Comparison of ENCODE assay signal across 8 mouse cellular contexts in the genomic region with DNA sequence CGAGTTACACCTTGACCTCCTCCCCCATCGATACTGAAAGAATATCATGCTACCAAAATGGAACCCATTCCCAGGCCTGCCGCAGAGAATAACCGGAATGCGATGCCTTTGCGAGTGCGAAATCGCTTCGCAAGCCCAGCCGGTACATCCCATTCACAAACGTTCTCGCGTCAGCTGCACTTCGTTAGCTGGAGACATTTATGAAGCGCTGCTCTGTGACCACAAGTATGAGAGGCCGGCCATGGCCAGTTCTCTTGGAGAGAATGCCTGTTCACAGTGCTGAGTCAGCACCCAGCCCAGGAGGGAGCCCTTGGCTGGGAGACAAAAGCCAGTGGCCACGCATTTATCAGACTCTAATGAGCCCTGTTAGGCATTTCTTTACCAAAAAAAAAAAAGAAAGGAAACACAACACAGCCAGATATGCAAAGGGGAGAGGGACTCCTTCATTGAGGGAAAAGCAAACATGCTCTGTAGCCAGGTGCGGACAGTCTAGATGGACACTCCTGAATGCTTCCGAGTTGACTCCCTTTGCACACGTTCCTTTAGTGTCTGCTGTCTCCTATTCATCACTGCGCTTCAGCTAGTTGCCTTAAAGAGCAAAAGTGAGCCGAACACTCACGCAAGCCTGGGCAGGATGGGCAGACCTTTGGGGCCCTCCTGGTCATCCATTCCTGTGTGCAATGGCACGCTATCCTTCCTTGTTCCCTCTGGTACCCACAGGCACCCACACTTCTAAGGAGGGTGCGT.
A peak's percentile ranks its signal among the peaks of the same experiment; 100 is the strongest.
DNase-seq lines count a peak whose midpoint lies in the region; ATAC-seq lines count a peak whose summit lies in the region.

No protein-coding gene starts in this region.

- no peak overlapping the region for H3K4me3 ChIP-seq in midbrain, embryonic 11.5 days (ENCODE audit: low read depth, low read length)
- no peak overlapping the region for H3K4me3 ChIP-seq in midbrain, embryonic 16.5 days (ENCODE audit: low read depth, low read length)

- no peak for ATAC-seq in midbrain, embryonic 11.5 days (ENCODE audit: low FRiP score)
- no peak for ATAC-seq in midbrain, embryonic 16.5 days

- peak; percentile 86 for DNase-seq in midbrain, embryonic 11.5 days (ENCODE audit: low spot score, missing footprints)
- DNase-seq in fibroblast of lung, adult 2 months (ENCODE audit: low read depth): peak; percentile 89
- peak; percentile 74 for DNase-seq in kidney, adult 11 months
- peak; percentile 42 for DNase-seq in lung, postnatal 14 days
- peak; percentile 19 for DNase-seq in testis, postnatal 14 days (ENCODE audit: low spot score)
- no peak for DNase-seq in cerebellum, adult 9-10 months
- no peak for DNase-seq in left cerebral cortex, postnatal 25 days (ENCODE audit: low spot score in 2 of 2)

- H3K36me3 ChIP-seq in midbrain, embryonic 11.5 days (ENCODE audit: control insufficient read depth, insufficient read depth, low read length): no peaks in the 10 kb centered on the region
- H3K36me3 ChIP-seq in midbrain, embryonic 16.5 days (ENCODE audit: control insufficient read depth, insufficient read depth, low read length): no peaks in the 10 kb centered on the region

- H3K9ac ChIP-seq in midbrain, embryonic 11.5 days (ENCODE audit: low read length): no peak overlapping the region
- no peak overlapping the region for H3K9ac ChIP-seq in midbrain, embryonic 16.5 days (ENCODE audit: low read depth, low read length)

- intact Hi-C loops in left cerebral cortex, postnatal 25 days (cut with DNase I): no loop called here

- no peak overlapping the region for H3K27ac ChIP-seq in midbrain, embryonic 11.5 days (ENCODE audit: low read depth, low read length)
- H3K27ac ChIP-seq in midbrain, embryonic 16.5 days (ENCODE audit: low read length): no peak overlapping the region

- H3K9me3 ChIP-seq in midbrain, embryonic 11.5 days (ENCODE audit: control insufficient read depth, low read length): no peaks in the 10 kb centered on the region
- no peaks in the 10 kb centered on the region for H3K9me3 ChIP-seq in midbrain, embryonic 16.5 days (replicated peaks; ENCODE audit: control insufficient read depth, low read length, poor library complexity, severe bottlenecking)

- H3K27me3 ChIP-seq in midbrain, embryonic 11.5 days (ENCODE audit: control insufficient read depth, insufficient read depth, low read length): peaks cover 3% of the 10 kb centered on the region; the same call in 1 of the 2 replicates
- no peaks in the 10 kb centered on the region for H3K27me3 ChIP-seq in midbrain, embryonic 16.5 days (ENCODE audit: control insufficient read depth, insufficient read depth, low read depth, low read length)

- peaks cover 9% of the 10 kb centered on the region for H3K4me1 ChIP-seq in midbrain, embryonic 11.5 days (ENCODE audit: control insufficient read depth, insufficient read depth, low read length)
- peaks cover 2% of the 10 kb centered on the region; the same call in 1 of the 2 replicates for H3K4me1 ChIP-seq in midbrain, embryonic 16.5 days (ENCODE audit: control insufficient read depth, insufficient read depth, low read length)

- 78% methylated on average over 25 of the region's 25 CpGs for WGBS in midbrain, embryonic 11.5 days
- 50% methylated on average over 25 of the region's 25 CpGs for WGBS in midbrain, embryonic 16.5 days

- H3K4me2 ChIP-seq in midbrain, embryonic 11.5 days: no peak overlapping the region
- no peak overlapping the region for H3K4me2 ChIP-seq in midbrain, embryonic 16.5 days (ENCODE audit: low read length)

Comparison
In these comparisons a context has a peak if more than half of its experiments do, and no peak if none do; other contexts are left out.
1. DNase-seq: peak in midbrain, embryonic 11.5 days (single experiment), fibroblast of lung, adult 2 months (single experiment), kidney, adult 11 months (single experiment), lung, postnatal 14 days (single experiment) and testis, postnatal 14 days (single experiment); none in cerebellum, adult 9-10 months (single experiment) and left cerebral cortex, postnatal 25 days (0 of 2).